Mouse (Mus musculus) sigmoid colon, adult 10 weeks (tissue): ENCODE data around the gene Psmc3. TPM values are rescaled to one million over a fixed set of nuclear protein-coding genes. Genes with fewer than 3 reads are reported as not detected.

Source experiments
- polyA plus RNA-seq: library from polyadenylated mRNA; stranded (reverse); fragments of 350-450 nt; fragmentation: Illumina TruSeq; extraction: RNeasy Lipid Tissue Mini Kit (QIAGEN cat#74804); gene quantifications from one replicate; pipeline ENCODE4 v1.2.3, GENCODE M21; 2014; ENCODE audit warnings: low read depth, low replicate concordance

Gene Psmc3
- polyA plus RNA-seq, result 116 TPM

DNA sequence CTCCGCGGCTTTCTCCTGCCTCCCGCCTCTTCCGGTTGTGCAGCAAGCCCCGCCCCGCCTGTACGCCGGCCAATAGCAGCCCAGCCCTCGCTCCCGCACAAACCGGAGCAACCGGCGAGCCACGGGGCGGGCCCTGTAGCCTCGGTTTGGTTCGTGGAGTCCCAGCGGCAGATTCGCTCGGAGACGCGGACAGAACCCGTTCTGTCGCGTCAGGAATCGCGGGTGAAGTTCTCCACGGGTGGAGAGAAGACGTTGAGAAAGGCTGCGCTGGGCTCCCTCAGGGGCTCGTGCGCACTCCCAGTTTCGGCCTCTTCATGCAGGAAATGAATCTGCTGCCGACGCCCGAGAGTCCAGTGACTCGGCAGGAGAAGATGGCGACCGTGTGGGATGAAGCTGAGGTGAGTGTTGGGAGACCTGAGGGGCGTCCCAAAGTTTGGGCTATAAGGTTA, at the start of gene Psmc3:
Psmc3 (plus strand) TSS at position 76 of the 449 bp plus-strand sequence.

DNA sequence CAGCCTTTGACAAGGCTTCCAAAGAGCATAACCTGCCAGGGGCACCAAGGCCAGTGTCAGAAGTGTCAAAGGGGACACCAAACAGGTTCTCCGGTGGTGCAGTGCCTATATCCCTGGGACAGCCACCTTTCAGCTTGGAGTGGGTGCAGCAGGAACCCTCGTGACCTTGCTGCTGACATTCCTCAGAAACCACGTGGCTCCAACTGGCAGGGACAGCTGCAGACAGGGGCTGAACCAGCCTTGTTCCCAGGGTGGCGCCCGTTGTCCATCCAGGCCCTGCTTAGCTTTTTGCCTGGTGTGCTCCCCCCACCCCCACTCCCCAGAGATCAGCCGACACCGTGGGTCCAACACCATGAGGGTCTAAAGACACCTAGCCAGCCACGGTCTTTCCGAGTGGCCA, 18.4 kb upstream of the Psmc3 start, which contains the start of gene Rapsn:
Rapsn (plus strand) TSS at position 236 of the 400 bp plus-strand sequence.

DNA sequence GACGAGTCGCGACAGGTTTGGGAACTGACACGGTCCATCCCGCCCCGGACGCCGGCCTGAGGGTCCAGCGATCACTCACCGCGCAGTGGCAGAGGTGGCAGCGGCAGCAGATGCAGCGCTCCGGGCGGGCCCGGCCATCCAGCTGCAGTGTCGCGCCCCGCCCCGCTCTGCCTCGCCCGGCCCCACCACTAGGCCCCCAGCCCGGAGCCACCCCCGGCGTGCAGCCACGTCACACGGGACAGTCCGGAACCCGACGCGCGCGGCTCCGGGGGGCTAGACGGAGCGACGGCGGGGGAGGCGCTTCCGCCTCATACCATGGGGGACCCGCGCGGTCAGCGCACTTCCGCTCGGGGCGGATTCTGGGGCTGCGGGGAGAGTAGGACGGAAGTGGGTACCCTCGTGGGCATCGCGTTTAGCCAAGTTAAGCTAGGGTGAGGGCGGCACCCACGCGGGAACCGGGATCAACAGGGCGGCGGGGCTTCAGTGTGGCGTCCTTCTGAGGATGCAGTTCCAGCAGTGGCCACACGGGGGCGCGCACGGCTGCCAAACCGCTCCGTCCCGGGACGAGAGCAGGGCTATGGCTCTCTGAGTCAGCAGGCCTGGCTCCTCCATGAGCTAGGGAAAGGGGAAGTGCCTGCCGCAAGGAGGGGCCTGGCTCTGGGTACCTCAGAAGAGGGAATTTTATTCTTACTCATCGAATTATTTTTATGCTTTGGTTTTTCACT, 16.4 kb downstream of the Psmc3 start, which contains the start of gene Slc39a13:
Slc39a13 (minus strand) TSS at position 342 of the 725 bp plus-strand sequence.

DNA sequence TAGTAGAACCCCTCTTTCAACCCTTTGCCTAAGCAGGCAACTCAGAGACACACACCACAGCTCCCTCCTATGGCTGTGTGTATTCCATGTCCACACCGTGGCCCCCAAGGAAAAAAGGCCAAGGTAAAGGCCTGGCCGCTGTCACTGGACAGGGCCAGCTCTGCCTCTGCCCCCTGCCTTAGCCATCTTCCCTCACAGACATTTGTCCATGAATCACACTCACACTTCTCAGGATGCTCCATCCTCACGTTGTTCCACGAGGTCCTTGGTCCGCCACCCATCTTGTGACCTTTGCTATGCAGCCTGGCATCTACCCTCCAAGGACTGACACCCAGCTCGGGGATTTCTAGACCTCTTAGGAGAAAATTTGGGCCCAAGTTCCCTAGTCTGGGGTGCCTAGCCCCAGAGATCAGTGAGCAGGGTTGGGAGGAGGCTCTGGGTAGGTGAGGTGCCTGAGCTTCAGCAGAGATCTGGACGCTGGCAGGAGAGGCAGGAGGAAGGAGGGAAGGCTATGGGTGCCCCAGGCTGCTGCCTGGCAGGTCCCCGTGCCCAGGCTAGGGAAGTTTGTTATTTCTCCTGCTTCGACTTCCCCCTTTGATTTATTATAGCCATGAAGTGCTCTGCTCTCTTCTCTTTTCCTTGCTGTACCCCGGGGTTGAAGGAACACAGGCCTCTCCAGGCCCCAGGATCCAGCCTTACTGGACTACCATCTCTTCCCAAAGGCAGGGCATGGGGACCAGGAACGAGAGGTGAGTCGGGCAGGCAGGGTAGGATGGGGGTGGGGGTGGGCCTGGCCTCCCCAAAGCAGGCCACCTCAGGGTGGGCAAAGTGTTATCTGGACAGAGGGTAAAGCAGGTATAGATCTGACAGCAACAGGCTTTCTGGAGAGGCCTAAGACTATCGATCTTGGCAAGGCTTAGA, 28.2 kb downstream of the Psmc3 start, which contains the start of gene Spi1:
Spi1 (plus strand) TSS at position 616 of the 921 bp plus-strand sequence.

Other genes starting within 250 kb of the Psmc3 start
- gene Mtch2, start 206.9 kb upstream of the Psmc3 start, polyA plus RNA-seq, result 649 TPM
- gene C1qtnf4, start 168.1 kb upstream of the Psmc3 start, polyA plus RNA-seq, result not detected
- 10.2 TPM for gene Kbtbd4, start 149.3 kb upstream of the Psmc3 start, polyA plus RNA-seq
- gene Ndufs3, start 149.2 kb upstream of the Psmc3 start, polyA plus RNA-seq, result 153 TPM
- 112 TPM for gene Celf1, start 113.6 kb upstream of the Psmc3 start, polyA plus RNA-seq
- not detected for gene Rapsn, start 18.4 kb upstream of the Psmc3 start, polyA plus RNA-seq
- gene Slc39a13, start 16.4 kb downstream of the Psmc3 start, polyA plus RNA-seq, result 5.2 TPM
- 3.0 TPM for gene Spi1, start 28.4 kb downstream of the Psmc3 start, polyA plus RNA-seq
- not detected for gene Mybpc3, start 64.1 kb downstream of the Psmc3 start, polyA plus RNA-seq
- 7.9 TPM for gene Madd, start 129.8 kb downstream of the Psmc3 start, polyA plus RNA-seq
- 0.44 TPM for gene Nr1h3, start 148.8 kb downstream of the Psmc3 start, polyA plus RNA-seq
- gene Acp2, start 148.9 kb downstream of the Psmc3 start, polyA plus RNA-seq, result 35.7 TPM
- 31.4 TPM for gene Ddb2, start 183.0 kb downstream of the Psmc3 start, polyA plus RNA-seq
- gene Pacsin3, start 201.9 kb downstream of the Psmc3 start, polyA plus RNA-seq, result 0.95 TPM
- 14.1 TPM for gene Arfgap2, start 211.0 kb downstream of the Psmc3 start, polyA plus RNA-seq